Mouse (Mus musculus): ENCODE data around the gene Gm21103.
"Not testable (repeated sequence)": the region's sequence is repeated elsewhere in the genome, so short reads cannot be mapped to it uniquely, and the experiment has no call there.

Gm21103 gene

DNA sequence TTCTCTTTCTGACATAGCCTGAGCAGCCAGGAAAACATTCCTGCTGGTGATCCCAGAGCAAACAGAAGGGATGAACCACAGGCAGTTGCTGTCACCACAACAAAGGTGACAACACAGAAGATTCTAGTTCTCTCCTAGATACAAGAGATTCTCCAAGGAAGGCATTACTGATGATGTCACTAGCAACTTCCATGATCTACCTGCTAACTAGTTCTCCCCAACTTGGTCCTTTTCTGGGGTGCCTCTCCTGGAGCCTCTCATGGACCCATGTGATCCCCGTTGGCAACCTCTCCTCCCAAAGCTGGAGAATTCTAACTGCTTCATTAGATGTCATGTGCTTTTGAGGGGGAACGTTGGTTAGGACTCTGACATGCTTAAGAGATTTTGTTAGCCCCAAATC lies at the start of gene Gm21103:
Gm21103 (minus strand) TSS at position 101 of the 400 bp plus-strand sequence.
- DNase-seq = not testable (repeated sequence)

DNA sequence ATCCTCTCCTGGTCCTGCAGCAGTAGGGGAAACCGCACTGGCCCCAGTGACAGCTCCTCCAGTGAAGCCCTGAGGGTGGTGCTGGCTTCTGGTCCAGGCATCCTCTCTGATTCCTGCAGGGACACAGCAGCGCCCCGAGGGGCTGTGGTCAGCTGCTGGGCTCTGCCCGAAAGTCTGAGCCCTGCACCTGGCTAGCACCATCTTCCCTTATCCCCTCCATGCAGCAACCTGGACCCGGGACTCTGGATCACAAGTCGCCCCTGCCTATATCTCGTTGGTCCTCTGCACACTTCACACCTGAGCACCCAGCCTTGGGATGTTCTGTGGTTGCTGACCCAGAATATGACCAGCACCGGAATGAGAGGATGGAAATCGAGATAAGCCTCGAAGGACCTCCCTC lies 38.9 kb upstream of the Gm21103 start, which contains the start of gene Gm3618:
Gm3618 (minus strand) TSS at position 101 of the 400 bp plus-strand sequence.
- DNase-seq = not testable (repeated sequence)

DNA sequence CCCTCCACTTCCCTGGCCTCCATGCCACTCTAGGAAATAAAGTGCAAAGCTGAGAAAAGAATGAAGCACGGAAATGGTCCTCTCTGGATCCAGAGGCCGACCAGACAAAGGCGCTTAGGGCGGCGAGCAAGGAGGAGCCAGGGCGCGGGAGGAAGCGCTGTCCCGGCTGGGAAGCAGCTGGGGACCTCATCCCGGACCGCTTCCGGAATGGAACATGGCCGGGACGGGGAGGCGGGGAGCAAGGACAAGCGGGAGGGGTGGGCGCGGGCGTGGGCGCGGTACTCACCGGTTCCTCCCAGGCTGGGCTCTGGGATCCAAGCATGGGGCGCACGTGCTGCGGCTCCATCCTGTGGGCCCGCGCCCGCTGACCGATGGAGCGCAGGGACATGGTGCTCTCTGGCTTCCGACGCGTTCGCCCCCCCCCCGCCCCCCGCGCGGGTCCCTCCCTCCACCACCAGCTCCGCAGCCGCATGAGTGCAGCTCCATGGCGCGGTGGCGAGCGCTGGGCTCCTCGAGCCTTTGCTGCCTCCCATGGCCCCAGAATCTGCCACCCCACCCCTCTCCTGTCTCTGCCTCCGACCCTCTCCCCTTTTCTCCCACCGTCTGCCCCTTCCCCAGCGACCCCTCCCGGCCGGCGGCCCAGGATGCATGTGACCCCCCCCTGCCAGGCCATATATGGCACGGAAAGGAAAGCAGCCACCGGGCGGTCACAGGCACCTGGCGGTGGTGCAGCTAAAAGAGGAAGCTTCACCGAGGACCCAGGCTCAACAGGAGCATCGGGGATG lies 17.5 kb downstream of the Gm21103 start, which contains the start of gene Gm3411:
Gm3411 (minus strand) TSS at position 320 of the 785 bp plus-strand sequence.
- peak; percentile 40 for DNase-seq
